Mouse (Mus musculus) testis, postnatal 14 days (tissue): Measurements from ENCODE around the gene Selenoo.

Experiments
- DNase-seq: peaks from one replicate; pipeline ENCODE4 v3.0.0; 2021; ENCODE audit warnings: low spot score

Selenoo gene

GRCm38 (mm10) chr15:89088607-89089247 is at the start of gene Selenoo:
Gene Selenoo, plus strand, starts transcription at chr15:89089084.
- DNase-seq, result peak; percentile 89

DNA sequence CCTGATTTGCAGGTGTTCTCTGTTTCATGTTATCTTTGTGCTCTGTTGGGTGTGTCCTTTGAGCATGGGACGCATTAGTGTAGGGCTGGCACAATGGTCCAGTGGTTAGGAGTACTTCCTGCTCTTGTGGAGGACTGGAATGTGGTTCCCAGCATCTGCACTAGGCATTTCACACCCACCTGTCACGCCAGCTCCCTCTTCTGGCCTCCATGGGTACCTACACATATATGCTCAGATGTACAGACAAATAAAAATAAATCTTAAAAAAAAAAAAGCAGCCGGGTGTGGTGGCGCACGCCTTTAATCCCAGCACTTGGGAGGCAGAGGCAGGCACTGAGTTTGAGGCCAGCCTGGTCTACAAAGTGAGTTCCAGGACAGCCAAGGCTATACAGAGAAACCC is 44.5 kb upstream of the Selenoo start:
- DNase-seq, result no peak

DNA sequence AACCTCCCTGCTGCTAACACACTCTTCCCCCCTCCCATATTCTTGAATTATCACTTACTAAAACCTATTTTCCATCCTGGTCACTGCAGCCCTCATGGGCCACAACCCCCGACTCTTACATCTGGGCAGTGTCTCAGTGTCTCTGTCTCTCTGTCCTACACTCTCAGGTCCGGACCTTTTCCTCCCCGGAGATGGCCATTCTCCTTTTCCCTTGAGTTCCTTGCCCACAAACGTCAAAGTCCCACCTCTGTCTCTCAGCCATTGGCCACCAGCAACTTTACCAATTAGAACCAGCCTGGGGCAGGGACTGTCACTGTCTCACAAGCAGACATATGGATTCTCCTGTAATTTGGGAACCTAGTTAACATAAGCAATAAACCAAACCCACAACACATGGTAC is 42.5 kb upstream of the Selenoo start:
- DNase-seq, result peak; percentile 2

DNA sequence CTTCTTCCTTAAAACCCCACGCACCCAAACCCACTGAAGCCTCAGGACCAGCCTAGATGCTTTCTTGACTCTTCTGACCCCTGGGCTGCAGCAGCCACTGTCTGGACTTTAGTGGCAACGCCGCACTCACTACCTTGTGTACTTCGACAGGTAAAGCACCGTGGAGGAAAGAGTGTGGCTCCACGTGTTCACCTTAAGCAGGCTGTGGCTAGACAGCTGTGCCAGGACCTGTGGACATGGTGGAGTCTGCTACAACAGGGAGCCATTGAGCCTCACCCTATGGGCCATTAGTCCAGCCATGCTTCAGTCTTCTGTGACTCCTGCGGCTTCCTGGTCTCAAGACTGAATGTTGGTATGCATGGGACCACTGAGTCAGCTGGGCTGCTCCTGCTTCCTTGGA is 34.2 kb upstream of the Selenoo start:
- DNase-seq, result peak; percentile 4

DNA sequence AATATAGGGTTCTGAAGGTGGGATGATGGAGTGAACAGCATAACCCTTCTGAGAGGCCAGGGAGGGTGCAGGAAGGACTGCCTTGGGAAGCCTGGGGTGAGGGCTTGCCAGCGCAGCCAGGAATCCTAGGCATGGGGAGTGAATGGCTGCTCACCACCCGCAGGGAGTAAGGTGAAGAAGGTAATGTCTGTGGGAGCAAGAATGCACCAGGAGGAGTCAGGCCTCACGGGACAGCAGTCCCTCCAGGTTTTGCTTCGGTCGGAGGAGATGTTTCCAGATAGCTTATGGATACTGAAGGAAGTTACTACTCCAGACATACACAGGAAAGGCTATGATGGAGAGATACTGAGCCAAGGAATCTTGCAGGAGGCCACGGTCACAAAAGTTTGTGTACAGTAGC is 30.1 kb upstream of the Selenoo start:
- peak; percentile 3 for DNase-seq

DNA sequence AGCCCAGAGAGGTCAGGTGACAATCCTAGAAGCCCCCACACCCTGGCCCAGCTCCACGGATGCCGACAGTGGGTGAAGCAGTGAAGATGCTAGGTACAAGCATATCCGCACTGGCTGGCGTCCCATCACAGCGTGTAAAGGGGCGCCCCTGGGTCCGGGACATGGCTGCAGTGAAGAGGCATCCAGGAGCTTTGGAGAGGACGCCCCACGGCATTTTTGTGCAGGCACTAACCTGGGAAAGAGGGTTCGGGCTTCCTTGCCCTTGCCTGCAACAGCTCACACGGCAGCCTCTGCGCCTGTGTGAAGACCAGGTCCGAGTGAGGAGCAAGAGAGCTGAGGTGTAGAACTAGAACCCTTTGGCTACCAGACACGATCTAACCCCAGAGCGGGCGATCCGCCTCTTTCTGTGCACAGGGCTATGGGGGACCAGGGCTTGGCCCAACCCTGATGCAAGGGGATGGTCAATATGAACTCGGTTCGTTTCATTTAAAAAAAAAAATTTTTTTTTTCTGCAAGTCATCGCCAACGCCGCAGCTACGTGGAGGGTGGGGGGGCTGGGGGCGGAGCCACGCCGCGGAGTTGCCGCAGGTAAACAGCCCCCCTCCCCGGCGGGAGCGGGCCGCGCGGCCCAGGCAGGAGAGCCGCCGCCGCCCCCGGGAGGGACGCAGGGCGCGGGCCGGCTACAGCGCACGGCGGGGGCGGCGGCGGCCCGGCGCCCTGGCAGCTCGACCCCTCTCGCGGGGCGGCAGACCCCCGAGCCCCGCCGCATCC is 29.5 kb upstream of the Selenoo start, which contains the start of gene Panx2:
Panx2 (plus strand) TSS at position 574 of the 771 bp plus-strand sequence.
- peak; percentile 40 for DNase-seq

DNA sequence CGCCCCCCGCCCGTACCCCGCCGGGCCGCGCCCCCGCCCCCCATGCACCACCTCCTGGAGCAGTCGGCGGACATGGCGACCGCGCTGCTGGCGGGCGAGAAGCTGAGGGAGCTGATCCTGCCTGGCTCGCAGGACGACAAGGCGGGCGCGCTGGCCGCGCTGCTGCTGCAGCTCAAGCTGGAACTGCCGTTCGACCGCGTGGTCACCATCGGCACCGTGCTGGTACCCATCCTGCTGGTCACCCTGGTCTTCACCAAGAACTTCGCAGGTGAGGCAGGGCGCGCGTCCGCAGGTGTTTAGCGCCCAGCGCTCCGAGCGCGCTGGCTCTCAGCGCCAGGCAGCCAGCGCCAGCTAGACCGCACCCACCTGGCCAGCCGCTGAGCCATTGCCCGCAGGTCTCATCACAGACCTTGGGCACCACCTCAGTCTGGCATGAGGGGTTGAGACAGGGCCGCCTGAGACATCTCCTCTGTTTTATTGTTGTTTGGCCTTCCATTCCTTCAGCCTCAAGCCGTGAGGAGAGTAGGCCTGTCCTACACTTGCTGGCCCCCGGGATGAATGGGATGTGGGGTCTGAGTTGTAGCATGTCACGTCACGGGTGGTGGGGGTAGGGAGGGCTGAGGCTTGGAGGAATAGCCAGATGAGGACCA is 28.7 kb upstream of the Selenoo start:
- peak; percentile 43 for DNase-seq

- DNase-seq, result no peak
Observed at GRCm38 (mm10) chr15:89060811-89061460, 27.9 kb upstream of the Selenoo start.

DNA sequence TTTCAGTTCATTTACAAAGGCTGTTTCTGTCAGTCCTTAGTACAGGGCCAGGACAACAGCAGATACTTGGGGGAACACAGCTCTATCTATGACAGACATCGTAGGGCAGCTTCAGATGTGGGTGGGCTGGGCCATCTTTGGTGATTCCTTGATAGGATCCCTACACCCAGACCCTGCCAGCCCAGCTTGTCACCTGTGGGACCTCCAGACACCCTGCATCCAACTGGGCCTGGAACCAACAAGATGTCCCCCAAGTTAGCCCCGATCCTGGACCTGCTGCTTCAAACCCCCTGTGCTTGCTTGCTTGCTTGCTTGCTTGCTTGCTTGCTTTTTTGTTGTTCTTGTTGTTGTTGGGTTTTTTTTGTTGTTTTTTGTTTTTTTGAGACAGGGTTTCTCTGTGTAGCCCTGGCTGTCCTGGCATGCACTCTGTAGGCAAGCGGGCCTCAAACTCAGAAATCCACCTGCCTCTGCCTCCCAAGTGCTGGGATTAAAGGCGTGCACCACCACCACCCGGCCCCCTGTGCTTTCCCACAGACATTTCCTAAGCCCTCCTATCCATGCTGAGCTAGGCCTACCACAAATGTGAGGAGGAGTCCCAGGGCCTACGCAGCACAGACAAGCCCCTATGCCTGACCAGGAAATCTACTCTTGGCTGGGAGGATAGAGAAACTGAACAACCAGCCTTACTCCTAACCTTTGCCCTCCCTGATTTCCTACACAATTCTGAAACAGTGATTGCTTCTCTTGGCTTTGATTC is 26.9 kb upstream of the Selenoo start:
- DNase-seq, result no peak

GRCm38 (mm10) chr15:89062518-89062910 is 26.4 kb upstream of the Selenoo start:
- no peak for DNase-seq

DNA sequence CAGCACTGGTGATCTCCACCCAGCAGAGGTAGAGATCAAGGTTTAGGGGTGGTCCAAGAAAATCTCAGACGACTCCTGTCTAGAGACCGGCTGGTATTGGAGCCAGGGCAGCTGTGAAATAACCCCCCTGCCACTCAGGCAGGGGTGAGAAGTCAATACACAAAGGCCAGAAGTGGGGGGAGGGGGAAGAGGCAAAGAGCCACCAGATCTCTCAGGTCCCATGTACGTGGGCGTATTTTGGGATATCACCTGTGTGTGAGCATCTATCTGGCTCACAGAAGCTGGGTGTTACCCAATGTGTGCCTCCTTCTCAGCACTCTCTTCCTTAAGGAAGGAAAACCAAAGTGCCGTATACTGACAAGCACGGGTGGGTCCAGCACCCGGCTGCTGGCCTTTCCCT is 25.9 kb upstream of the Selenoo start:
- no peak for DNase-seq

- DNase-seq, result no peak
Observed at GRCm38 (mm10) chr15:89063536-89063935, 25.3 kb upstream of the Selenoo start.

DNA sequence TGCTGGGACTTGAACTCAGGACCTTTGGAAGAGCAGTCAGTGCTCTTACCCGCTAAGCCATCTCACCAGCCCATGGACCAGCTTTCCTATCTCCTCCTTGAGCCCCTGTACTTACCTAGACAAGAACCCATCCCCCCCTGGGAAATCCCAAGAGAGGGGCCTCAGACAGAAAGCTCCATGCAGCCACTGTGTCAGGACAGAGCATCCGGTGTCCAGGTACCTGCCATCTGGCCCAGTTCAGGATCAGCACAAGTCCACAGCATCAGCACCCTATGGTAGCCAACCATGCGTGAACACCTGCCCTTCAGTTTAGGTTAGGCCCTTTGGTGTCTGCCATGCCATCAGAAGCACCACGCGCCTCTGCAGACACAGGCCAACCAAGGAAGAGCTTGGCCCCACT is 24.0 kb upstream of the Selenoo start:
- no peak for DNase-seq

DNA sequence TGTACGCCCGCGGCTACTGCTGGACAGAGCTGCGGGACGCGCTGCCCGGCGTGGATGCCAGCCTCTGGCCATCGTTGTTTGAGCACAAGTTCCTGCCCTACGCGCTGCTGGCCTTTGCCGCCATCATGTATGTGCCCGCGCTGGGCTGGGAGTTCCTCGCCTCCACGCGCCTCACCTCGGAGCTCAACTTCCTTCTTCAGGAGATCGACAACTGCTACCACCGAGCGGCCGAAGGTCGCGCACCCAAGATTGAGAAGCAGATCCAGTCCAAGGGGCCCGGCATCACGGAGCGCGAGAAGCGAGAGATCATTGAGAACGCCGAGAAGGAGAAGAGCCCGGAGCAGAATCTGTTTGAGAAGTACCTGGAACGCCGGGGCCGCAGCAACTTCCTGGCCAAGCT is 21.3 kb upstream of the Selenoo start:
- DNase-seq, result no peak

DNA sequence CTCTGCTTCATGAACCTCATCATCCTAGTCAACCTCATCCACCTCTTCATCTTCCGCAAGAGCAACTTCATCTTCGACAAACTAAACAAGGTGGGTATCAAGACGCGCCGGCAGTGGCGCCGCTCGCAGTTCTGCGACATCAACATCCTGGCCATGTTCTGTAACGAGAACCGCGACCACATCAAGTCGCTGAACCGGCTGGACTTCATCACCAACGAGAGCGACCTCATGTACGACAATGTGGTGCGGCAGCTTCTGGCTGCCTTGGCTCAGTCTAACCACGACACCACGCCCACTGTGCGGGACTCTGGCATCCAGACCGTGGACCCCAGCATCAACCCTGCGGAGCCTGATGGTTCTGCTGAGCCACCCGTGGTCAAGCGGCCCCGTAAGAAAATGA is 20.7 kb upstream of the Selenoo start:
- no peak for DNase-seq

DNA sequence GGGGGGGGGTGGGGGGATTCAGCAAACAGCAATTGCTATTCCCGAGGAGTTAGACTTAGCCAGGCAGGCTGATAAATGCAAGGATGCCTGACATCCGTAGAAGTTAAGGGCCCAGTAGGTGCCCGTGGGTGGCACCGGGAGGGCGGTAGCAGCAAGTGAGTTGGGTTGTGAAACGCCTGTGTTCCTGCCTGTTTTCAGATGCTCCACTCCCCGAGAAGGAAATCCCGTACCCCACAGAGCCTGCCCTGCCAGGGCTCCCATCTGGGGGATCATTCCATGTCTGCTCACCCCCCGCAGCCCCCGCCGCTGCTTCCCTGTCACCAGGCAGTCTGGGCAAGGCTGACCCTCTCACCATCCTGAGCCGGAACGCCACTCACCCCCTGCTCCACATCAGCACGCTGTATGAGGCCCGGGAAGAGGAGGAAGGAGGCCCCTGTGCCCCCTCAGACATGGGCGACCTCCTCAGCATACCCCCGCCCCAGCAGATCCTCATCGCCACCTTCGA is 19.5 kb upstream of the Selenoo start:
- no peak for DNase-seq

DNA sequence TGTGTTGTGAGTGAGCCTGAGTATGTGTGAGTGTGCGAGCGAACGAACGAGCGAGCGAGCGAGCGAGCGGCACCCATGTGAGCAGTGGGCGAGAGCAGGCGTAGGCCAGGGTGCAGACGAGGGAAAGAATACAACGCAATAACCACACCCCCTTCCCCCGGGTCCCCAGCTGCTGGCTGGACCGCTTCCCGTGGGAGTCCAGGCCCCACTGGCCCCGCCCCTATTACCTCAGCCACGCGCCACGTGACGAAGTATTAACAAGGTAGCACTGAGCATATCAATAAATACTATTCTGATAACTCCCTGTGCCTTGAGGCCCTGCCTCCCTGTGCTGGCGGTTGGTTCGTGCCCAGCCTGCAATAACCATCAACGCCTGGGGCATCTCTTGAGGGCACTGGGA is 18.3 kb upstream of the Selenoo start:
- peak; percentile 44 for DNase-seq

DNA sequence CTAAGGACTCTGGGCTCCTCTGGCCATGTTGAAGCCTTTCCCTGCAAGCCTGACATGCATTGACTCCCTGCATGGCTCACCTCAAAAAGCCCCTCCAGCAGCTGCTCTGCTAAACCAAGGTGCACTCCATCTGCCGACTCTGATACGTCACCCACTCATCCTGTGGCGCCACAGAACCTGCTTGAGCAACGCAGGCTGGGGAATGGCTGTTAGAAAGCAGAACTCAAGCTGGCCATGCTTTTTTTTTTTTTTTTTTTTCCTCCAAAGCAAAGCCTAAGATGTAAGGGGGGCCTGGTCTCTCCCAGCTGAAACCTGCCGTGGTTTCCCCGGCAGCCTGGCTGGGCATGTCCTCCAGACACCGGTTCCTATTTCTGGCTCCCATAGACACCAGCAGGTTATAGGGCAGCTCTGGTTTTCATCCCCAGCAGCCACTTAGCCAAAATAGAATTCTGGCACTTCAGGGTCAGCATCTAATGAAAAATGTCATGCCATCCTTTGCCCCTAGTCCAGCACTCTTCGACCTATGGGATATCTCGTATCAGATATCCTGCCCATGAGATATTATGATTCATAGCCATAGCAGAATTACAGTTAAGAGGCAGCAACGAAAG is 14.8 kb upstream of the Selenoo start:
- no peak for DNase-seq

DNA sequence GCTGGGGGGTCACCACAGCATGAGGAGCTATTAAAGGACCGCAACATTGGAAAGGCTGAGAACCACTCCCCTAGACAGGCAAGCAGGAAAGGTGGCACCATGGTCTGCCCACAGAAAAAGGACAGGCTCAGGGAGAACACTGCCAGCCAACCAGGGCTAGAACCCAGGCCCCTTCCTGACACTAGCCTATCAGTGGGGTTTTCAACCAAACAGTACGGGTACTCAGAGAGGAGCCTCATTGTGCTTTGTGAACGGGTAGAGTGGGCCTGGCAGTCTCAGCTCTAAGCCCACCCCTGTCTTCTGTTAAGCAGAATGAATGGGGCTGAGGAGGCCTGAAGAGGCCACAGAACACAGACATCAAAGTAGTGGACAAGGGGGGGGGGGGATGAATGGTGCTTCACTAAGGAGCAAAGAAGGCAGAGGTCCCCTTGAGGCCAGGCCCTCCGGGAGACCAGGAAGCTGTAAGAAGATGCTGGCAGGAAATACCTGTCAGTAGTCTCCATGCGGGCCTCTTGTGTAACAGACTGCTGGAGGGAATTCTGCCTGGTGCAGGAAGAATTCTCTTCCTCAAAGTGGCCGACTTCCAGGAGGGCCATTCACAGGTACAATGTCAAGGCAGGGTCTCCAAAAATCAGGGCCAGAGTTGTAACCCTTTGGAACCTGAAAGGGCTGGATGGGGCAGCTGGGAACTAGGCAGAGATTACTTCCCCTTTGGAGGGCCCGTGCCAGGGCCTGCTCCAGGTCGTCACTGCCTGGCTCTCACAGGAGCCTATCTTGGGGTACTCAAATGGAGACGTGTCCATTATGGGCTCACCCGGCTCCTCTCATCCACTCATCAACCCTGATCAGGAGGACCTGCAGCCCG is 14.0 kb upstream of the Selenoo start, which contains the start of gene Trabd:
Trabd (plus strand) TSS at position 512 of the 865 bp plus-strand sequence.
- no peak for DNase-seq

DNA sequence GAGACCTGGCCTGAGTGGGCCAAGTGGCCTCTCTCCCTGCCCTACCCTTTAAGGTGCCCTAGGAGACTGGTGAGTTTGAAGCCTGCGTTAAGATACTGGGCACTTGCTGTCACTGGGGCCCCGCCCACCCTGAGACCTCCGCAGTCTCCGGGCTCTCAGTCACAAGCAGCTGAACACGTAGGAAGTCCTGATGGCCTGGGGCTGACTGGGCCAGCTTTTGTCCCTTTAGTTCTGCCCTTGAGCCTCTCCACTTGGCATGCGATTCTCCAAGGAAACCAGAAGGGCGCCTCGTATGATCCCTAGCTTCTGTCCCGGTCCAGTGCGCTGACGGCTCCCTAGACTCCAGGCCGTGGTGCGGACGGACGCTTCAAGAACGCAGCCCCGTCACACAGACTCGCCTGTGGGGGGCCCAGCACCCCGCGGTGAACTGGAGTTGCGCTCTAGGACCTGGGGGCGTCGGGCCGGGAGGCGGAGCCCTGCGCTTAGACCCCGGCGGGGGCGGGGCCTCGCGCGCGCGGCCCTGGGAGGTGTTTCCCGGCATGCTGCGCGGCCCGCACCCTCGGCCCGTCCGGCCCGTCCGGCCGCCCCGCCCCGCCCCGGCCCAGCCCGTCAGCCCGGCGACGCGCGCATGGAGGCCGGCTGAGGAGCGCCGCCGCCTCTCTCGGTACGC is 13.3 kb upstream of the Selenoo start:
- peak; percentile 85 for DNase-seq
